Mouse (Mus musculus) C2C12 (cell line): Measurements from ENCODE around the gene Tff2.

ENCODE experiments used
- CEBPB ChIP-seq: IDR thresholded peaks from one replicate; pipeline ENCODE4 v1.6.1; 2011; ENCODE audit warnings: low read depth, mild to moderate bottlenecking, control low read depth, moderate library complexity
- CTCF ChIP-seq: IDR thresholded peaks from one replicate; pipeline ENCODE4 v1.5.1; 2011; ENCODE audit not compliant: control insufficient read depth, insufficient read depth, insufficient read length
- MAX ChIP-seq: IDR thresholded peaks from one replicate; pipeline ENCODE4 v1.6.1; 2011; ENCODE audit warnings: mild to moderate bottlenecking, control low read depth
- MYOD1 ChIP-seq: IDR thresholded peaks from one replicate; pipeline ENCODE4 v1.6.1; 2011; ENCODE audit warnings: low read depth; ENCODE audit not compliant: control insufficient read depth, insufficient read length
- MYOG ChIP-seq: IDR thresholded peaks from one replicate; pipeline ENCODE4 v1.6.1; 2011; ENCODE audit not compliant: control insufficient read depth, insufficient read length; ENCODE audit errors: extremely low read depth
- USF1 ChIP-seq: IDR thresholded peaks from one replicate; pipeline ENCODE4 v1.6.1; 2011; ENCODE audit warnings: low read depth, mild to moderate bottlenecking, control low read depth, moderate library complexity

- TF ChIP-seq CEBPB (no peak), CTCF (no peak), MYOG (no peak), MAX (no peak), USF1 (no peak), MYOD1 (no peak)
These were observed at the start of gene Tff2 for GRCm38 (mm10) chr17:31144040-31145037.
